Mouse (Mus musculus): ENCODE results near the gene Plcg1.

Plcg1 gene

DNA sequence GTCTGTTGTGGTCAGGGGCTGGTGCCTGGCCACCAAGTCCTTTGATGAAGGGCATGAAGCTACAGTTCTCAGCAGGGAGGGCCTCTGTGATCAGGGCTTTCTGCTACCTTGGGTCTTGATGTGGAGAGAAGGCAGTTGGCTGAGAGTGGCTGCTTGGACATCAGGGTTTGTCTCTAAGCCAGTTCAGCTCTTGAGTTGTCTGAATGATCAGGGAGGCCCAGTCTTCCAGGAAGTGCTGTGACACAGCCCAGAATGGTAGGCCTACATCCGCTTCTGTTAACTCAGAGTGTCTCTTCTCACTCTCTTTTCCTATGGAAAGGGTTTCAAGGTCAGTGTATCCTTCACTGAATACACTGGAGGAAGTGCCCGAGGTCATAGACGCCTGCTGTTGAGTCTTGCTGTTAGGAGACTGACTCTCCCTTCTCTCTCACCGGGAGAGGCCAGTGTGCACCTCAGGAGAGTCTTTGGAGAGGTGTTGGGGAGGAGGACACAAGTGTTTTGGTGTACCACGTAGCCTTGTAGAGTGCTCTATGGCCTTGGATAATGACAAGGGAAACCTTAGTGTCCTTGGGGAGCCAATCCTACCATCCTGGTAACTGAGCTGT lies 4.7 kb downstream of the Plcg1 start:
- no peak for DNase-seq (ENCODE audit: low read depth)

DNA sequence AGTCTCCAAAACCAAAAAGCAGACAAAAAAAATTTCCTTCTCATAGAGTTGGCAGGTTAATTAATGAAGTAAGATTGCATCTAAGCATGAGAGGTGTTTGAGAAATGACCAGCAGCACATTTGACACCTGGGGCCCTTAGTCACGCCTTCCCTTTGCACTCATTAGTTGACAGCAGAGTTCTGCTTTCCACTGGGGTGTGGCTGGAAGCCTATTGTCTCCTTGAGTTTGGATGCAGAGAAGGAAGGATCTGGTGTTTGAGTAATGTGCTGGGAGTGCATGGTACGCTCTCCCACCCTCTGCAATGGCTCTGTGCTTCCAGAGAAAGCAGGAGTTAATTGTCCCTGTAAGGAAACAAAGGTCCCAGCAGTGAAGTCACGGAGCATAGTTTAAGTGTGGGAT lies 5.4 kb downstream of the Plcg1 start:
- DNase-seq (ENCODE audit: low read depth), result no peak

DNA sequence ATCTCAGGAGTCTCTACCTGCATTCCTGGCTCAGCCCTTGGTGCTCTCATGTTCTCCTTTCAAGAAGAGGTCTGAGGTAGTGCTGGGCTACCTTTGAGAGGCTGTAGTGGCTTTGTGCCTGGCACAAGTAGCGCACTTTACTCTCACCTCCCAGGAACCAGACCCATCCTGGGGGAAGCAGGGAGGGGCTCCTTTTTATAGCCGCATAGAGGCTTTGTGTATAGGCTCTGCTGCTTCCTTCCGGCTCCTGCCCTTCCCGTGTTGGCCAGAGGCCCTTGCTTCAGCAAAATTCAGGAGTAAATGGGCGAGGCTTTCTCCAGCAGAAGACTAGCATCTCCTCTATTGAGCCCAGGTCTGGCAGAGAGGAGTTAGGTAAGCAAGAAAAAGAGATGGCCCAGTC lies 7.3 kb downstream of the Plcg1 start:
- DNase-seq (ENCODE audit: low read depth), result no peak

DNA sequence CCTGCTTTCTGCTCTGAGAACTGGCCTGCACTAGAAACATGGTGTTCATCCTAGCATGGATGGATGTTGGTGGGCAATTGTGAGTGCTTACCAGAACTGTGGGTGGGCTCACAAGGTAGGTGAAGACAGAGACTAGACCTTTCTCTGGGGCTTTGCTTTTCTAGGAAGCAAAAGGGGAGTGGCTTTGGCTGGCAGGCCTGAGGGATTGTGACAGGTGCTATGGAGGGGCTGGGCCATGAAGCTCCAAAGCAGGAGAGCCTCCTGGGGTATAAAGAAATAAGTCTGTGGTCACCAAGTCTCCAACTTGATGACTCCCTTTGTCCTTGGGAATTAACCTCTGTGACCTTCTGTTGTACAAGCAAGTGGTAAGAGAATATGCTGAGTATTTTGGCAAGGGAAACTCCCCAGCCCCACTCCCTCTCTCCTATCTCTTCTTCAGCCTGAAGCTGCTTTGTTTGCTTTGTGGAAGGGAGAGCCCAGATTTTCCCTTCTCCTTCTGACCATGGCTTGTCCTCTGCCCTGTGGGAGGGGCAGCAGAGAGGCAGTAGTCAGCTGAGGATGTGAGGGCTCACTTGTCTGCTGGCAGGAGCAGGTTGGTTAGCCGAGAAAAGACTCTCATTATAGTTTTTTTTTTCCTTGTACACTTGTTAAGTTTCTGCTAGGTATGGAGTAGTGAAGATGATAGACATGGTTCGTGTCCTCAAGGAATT lies 8.7 kb downstream of the Plcg1 start:
- no peak for DNase-seq (ENCODE audit: low read depth)

DNA sequence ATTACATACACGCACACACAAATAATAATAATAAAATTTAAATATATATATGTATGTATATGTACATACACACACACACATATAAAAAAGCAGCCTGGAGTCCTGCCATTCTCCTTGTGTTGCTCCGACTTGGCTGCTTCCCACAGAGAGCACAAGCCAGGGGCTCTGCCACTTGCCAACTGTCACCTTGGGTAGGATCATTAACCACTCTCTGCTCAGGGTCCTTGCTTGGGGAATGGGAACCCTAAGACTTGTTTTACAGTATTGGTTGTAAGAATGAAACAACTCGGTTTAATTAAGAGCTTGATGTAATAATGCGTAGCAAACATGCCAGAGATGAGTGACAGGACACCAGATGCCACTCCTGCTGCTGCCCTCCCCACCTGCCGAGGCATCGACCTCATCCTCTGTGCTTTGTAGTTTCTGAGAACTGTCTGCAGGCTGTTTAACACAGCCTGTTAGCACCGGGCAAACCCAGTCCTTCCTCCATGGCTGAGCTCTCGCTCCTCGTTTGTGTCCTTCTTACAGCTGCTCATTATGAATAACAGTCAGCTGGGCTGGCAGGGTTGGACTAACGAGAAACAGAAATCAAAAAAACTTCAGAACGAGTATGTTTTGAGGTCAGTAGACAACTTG lies 9.5 kb downstream of the Plcg1 start:
- no peak for DNase-seq (ENCODE audit: low read depth)

DNA sequence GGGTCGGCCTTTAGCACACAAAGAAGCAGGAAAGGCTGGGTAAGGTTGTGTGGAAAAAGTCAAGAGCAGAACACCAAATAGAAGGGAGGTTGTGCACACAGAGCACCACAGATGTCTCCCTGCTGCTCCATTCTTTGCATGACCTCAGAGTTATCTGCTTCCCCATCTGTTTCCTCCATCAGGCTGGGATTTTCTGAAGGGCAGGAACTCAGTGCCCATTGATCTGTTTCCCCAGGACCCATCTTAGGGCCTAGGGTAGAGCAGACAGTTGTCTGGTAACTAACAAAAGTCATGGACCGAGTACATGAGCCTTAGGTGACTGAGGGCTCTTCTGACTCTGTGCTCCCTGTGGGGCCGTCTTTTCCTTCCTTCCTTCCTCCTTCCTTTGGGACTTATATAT lies 10.5 kb downstream of the Plcg1 start:
- DNase-seq (ENCODE audit: low read depth), result peak; percentile 91

DNA sequence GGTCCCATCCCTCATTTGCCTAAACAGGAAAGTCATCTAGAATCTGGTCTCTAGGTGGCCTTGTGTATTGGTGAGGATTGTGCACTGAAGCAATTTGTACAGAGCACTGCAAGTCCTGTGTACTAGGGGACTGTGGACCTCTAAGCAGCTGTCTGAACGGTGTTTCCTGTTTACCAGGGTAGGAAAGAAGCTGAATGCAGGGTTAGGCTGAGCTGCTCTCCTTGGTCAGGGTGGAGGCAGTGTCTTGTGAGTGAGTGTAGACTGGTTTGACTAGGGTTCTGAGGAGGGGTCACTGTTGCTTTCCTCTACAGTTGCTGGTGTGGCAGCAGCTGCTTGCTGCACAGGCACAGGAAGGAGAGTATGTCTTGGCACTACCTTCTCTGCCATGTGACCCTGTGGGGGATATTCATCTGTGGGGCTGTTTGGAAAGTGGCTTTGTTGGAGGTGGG lies 11.1 kb downstream of the Plcg1 start:
- DNase-seq (ENCODE audit: low read depth), result peak; percentile 55

DNA sequence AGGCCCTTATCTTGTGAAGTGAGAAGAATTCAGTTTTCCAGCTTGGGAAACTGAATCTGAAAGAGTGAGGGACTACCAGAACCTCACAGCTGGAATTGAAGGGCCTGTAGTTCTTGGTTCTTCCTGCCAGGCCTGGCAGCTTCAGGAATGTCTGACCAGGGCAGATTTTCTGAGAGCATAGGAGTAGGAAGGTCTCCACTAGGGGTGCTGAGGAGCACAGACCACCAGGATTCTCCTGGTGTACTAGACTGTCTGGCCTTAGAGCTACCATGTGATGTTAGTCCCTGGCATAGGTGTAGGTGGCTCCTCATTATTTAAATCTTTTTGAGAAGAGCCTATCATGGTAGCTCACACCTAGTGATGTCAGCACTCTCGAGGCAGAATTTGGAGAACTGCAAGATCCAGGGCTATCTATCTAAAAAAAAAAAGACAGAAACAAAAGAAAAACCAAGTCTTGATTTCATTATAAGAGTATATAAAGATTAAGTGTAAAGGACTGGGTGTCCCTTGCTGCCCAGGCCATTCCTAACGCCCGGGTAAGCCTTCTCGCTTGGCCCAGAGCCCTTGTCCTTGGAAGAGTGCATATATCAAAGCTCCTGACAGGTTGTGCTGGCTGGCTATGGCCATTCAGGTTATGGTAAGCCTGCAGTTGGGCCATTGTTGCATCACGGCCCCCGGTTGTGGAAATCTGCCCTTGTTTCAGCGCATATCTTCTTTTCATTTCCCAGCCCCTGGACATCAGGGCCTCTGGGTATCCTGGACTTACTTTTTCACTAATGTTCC lies 13.1 kb downstream of the Plcg1 start:
- peak; percentile 39 for DNase-seq (ENCODE audit: low read depth)

DNA sequence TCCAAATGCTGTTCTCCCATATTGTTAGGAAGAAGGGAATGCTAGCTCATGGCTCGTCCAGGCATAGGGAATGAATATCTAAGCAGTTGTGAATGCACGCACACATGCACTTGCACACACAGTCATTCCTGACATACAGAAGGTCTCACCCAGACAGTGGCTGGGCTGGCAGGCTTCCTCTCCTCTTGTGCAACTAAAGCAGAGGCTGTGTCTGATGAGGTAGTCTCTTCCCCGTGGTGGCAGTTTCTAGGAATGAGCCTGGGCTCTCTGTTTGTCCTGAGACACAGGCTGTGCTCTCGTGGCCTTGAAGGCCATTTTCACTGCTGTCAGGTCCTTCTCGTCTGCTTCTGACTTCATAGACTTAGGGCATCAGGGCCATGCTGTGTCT lies 13.7 kb downstream of the Plcg1 start:
- DNase-seq (ENCODE audit: low read depth), result peak; percentile 62

DNA sequence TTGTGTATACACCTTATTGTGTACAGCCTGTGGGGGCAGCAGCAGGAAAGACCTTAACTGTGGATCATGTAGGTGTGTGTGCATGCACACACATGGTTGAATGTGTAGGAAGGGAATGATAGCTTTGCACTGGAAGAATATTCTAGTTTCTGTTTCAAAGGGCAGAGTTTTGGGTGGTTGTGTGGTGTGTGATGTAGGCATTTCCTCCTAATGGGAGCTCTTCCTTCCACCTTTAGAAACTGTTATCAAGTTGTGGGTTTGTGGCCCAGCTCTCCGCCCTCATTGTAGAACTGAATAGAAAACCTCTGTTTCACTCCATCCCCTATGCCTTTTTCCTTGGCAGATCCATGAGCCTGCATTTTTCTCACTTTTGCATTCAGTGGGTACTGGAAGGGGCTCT lies 14.4 kb downstream of the Plcg1 start:
- DNase-seq (ENCODE audit: low read depth), result peak; percentile 73

DNA sequence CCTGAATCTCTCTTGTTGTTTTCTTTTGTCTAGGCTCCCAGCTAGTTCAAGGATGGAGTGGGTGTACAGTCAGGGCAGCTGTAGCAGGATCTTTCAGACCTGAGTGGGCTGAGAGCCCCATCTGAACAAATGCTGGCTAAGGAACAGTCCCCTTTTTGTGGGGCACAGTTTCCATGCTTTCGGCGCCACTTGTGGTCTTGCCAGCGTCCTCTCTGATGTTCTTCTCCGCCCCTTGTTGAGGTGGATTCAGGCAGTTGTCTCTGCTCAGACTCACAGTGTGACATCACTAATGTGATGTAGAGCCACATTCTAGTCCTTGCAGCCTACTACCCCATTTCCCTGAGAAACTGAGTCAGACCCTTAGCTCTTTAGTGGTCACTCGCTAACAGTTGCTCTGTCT lies 15.5 kb downstream of the Plcg1 start:
- DNase-seq (ENCODE audit: low read depth), result no peak

DNA sequence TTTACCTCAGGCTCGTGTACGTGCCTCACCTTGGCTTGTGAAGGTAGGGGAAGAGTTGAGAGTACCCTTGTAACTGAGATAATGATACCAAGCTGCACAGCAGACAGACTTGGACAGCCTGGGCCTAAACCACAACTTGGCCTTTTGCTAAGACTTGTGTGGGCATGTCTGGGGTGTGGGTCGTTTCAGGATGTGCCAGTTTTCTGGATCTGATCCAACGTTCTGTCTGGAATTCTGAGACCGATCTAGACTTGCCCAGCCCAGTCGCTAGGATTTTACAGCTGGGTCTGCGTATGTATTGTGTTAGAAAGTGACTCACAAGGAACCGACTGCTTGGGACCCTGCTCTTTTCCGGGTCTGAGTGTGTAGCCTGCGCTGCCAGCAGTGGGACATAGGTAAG lies 16.0 kb downstream of the Plcg1 start:
- no peak for DNase-seq (ENCODE audit: low read depth)

DNA sequence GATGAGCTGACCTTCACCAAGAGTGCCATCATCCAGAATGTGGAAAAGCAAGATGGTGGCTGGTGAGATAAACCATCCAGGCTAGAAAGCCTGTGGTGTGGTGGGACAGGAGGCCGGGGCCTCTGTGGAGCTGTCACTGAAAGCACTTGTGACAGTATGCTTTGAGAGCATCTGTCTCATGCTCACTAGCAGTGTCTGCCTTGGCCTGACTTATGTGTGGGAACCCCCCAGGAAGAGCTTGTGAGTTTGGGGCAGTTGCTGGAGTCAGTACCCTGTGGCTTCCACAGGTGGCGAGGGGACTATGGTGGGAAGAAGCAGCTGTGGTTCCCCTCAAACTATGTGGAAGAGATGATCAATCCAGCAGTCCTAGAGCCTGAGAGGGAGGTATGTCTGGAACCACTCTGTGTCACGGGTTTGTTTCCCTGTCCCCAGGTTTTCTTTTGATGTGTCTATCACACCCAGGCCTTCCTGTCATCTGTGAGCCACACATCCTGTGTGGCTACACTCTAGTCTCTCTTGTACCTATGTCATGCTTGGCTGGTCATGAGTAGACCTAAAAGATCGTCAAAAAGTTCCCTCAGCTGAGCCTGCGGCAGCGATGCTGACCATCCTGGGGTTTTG lies 25.6 kb downstream of the Plcg1 start:
- DNase-seq (ENCODE audit: low read depth), result peak; percentile 21

DNA sequence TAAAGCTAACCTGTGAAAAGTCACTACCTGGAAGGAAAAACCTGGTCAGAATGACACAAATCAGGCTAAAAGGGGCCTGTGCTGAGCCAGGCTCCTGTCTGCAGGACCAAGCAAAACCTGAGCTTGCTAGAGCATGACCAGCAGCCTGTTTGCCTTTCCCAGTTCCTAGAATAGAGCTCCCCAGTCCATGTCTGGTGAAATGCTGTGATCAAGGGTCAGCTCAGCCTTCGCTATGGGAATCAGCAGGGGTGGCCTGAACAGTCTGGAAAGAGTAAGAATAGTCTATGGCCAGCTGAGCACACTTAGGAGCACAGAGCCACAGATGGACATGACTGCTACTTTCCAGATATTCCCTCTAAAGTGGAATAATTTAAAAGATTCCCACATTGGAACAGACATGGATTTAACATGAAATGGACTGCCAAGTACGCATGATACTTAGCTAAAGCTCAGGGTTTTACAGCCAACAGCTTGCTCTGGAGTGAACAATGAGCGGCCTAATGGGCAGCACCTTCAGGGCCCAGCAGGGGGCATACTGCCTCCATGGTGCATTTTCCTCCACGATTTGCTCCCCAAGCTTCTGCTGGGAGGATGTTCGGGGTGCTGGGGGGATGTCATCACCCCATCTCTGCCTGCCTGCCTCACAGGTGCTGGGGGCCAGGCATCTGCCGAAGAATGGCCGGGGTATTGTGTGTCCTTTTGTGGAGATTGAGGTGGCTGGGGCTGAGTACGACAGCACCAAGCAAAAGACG lies 29.5 kb downstream of the Plcg1 start:
- no peak for DNase-seq (ENCODE audit: low read depth)

DNA sequence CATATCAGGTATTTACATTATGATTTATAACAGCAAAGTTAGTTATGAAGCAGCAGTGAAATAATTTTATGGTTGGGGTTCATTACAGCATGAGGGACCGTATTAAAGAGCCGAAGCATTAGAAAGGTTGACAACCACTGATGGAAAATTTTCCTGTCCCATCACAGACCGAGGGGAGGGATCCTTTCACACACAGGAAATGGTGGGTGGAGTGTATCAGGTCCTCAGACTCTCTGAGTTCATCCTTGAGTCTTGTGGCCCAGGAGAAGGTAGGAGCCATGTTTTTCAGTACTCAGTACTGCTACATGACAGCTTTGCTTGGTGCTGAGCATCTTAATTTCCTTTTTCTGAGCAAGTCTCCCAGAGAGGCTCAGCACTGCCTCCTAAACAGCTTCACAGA lies 32.7 kb downstream of the Plcg1 start:
- no peak for DNase-seq (ENCODE audit: low read depth)

DNA sequence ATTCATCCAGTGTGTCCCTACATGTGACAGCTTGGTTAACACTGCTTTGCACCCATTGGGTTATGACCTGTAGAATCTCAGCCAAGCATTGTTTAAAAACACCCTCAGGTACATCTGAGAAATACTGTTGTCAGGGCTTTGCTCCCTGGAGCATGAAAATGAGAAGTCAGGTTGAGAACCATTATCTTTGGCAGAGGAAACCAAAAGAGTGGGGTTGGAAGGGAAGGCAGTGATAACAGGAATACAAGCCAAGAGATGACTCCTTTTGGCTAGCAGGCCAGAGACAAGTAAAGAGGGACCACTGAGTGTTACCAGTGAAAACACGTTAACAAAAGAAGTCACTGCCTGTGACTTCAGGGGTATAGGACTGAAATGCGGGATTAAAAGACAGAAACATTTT lies 33.3 kb downstream of the Plcg1 start:
- DNase-seq (ENCODE audit: low read depth), result no peak

DNA sequence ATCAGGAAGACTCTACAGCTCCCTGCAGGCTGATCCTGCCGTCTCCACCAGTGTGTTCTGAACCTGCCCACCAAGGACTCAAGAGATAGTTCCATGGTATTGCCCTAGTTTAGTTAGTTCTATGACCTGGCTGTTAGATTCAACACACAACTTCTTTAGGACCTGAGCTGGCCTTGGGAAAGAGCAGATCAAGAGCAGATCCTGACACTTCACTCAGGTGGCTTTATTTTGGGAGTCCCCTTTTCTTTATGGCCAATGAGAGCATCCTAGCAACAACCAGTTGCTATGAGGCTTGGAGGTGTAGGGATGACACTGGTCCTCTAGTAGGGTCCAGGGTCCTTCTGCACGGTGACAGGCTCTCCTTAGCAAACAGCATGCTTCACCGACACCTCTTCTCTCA lies 34.0 kb downstream of the Plcg1 start:
- no peak for DNase-seq (ENCODE audit: low read depth)

DNA sequence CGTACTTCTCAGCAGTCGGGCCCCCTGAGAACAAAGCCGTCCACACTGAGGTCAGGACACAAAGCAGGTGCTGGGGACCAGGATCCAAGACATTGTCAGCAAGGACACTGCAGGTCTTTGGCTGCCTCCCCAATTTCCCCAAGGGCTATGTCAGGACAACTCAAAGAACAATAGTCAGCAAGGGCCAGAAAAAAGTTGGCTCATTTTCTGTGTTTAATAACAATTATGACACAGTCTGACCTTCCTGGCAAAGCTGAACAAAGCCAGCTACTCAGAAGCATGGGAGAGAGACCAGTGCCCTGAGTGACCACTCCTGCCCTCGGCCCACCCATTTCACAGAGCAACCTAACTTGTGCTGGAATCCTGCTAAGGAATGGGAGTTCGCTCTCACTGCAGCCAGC lies 35.3 kb downstream of the Plcg1 start:
- no peak for DNase-seq (ENCODE audit: low read depth)

DNA sequence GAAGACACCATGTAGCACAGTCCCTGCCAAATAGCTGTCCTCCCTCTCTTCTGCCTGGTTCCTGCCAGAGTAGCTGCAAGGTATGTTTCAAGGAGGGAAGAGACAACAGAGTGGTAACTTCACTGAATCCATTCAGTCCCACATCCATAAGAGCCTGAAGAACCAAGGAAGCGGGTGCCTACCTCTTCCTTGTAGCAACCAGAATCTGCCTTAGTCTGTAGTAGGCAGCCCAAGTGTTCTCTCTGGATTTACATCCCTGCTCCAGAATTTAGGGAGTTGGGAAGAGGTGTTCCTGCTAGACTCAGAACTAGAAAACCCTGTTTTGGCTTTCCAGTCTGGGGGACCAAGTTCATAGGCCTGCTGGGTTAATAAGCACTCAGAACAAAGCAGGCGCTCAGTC lies 36.1 kb downstream of the Plcg1 start:
- no peak for DNase-seq (ENCODE audit: low read depth)

DNA sequence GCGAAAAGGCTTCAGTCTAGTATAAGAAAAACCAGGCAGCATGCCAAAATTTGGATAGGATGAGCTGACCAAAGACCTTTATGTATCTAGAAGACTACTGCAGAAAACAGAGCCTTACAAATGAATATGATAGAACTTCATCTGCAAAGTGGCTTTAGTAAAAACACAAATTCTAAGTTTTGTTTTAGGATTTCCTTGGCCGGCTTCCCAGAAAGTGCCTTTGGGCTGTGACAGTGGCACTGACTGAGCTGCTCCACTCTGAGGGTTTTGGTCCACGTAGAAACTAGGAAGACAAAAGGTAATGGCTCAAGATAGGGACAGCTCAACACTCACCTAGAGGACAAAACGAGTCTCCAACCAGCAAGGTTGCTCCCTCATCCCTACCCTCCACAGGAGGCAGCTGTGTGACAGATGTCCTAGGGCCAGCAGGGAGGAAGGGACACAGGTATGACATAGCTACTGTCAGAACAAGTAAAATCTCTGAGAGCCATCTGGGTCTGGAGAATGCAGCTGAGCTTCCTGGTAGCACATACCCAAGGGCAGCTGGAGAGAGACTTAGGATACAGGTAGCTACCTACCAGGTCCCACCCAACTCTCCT lies 37.1 kb downstream of the Plcg1 start:
- no peak for DNase-seq (ENCODE audit: low read depth)

DNA sequence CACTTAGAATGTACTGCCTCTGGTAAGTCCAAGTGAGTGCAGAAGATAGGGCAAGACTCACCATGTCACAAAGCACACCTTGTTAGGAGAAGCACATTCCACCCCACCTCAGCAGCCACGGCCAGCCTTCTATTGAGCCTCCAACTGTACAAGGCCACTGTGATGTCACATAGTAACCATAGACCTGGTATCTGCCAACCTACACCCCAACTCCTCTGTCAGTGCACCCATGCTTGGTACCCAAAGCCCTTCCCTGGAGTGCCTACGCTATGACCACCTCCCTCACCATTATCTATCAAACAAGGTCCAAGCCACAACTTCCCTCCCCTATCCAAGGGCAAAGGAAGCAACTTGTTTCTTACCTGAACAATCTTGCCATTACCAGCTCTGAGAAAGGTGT lies 37.9 kb downstream of the Plcg1 start:
- no peak for DNase-seq (ENCODE audit: low read depth)
